Mouse (Mus musculus) kidney, embryonic 16.5 days (tissue): ENCODE measurements around the gene Pkmyt1. TPM values are rescaled to one million over a fixed set of nuclear protein-coding genes. Genes with fewer than 3 reads are reported as not detected.

ENCODE experiments used
- ATAC-seq: fragments of 200-750 bp; cut with Nextera tagmentation; 2 replicates; pipeline ENCODE4 v1.8.0; 2017; ENCODE audit warnings: moderate TSS enrichment; ENCODE audit not compliant: low FRiP score, low TSS enrichment
- H3K27ac ChIP-seq: fragments of 300-500 bp; sonication (generic); 2 replicates; pipeline ENCODE4 v1.5.1; 2014; ENCODE audit warnings: low read length
- H3K27me3 ChIP-seq: fragments of 300-500 bp; sonication (generic); 2 replicates; pipeline ENCODE4 v1.6.1; 2014; ENCODE audit warnings: low read length, control low read depth, mixed read lengths; ENCODE audit not compliant: insufficient read depth
- H3K36me3 ChIP-seq: fragments of 300-500 bp; sonication (generic); 2 replicates; pipeline ENCODE4 v1.6.1; 2014; ENCODE audit warnings: low read length, control low read depth, mixed read lengths; ENCODE audit not compliant: insufficient read depth
- H3K4me1 ChIP-seq: fragments of 300-500 bp; sonication (generic); 2 replicates; pipeline ENCODE4 v1.6.1; 2014; ENCODE audit warnings: low read length, control low read depth, mixed read lengths; ENCODE audit not compliant: insufficient read depth
- H3K4me2 ChIP-seq: fragments of 300-500 bp; sonication (generic); replicated peaks from 2 replicates; pipeline ENCODE4 v1.6.1; 2014; ENCODE audit warnings: low read depth, low read length
- H3K4me3 ChIP-seq: fragments of 300-500 bp; sonication (generic); 2 replicates; pipeline ENCODE4 v1.5.1; 2014; ENCODE audit warnings: mild to moderate bottlenecking, low read length
- H3K9ac ChIP-seq: fragments of 300-500 bp; sonication (generic); replicated peaks from 2 replicates; pipeline ENCODE4 v1.6.1; 2014; ENCODE audit warnings: low read length
- H3K9me3 ChIP-seq: fragments of 300-500 bp; sonication (generic); 2 replicates; pipeline ENCODE4 v1.6.1; 2016; ENCODE audit warnings: low read length, control low read depth
- WGBS: fragments of 180-500 bp; shearing (Covaris S2); extraction: QIAGEN DNeasy Blood & Tissue Kit; methylation state at CpG from one replicate; pipeline ENCODE4 v1.1.7; 2014; 5-methylcytosine and 5-hydroxymethylcytosine counted together
- polyA plus RNA-seq: library from polyadenylated mRNA; unstranded; fragments of >200 nt; fragmentation: Nextera tagmentation; extraction: Ambion mirVana; gene quantifications from 2 replicates; pipeline ENCODE4 v1.2.1, GENCODE M21; 2015

Pkmyt1 gene
- polyA plus RNA-seq, 1 experiment from 2014 or later = 53.0 TPM

DNA sequence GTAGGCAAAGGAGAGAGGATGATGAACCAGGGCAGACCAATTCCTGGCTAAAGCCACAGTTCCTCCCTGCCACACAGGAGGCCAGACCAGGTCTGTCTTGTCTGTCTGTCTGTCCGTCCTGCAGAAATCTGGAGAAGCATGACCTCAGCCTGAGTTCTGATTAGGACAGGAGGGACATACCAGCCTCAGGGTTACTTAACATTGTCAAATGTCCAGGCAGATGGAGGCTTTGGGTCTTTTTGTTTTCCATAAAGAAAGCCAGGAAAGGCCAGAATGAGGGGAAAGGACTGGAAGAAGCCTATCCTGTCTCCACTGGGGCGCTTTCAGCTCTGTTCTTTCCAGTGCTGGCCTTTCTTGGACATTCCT is 12.7 kb downstream of the Pkmyt1 start:
- Histone ChIP-seq H3K9me3 (no peaks in the 10 kb centered on the region), H3K36me3 (peaks cover 20% of the 10 kb centered on the region), H3K4me2 (peak overlapping the region; percentile 99), H3K9ac (peak overlapping the region; percentile 74; the same call in 1 of the 2 replicates), H3K27ac (no peak overlapping the region), H3K4me1 (peaks cover 29% of the 10 kb centered on the region), H3K27me3 (peaks cover 33% of the 10 kb centered on the region), H3K4me3 (peak overlapping the region; percentile 67)
- WGBS = 53% methylated on average over 2 of the region's 2 CpGs
- no peak for ATAC-seq

GRCm38 (mm10) chr17:23739202-23740135 is 13.3 kb downstream of the Pkmyt1 start:
- H3K4me2 ChIP-seq = peak overlapping the region; percentile 99
- peaks cover 14% of the 10 kb centered on the region; the same call in 1 of the 2 replicates for H3K36me3 ChIP-seq
- H3K27me3 ChIP-seq = peaks cover 39% of the 10 kb centered on the region
- WGBS = 1% methylated on average over 48 of the region's 48 CpGs
- H3K9me3 ChIP-seq = no peaks in the 10 kb centered on the region
- peak overlapping the region; percentile 57; the same call in 1 of the 2 replicates for H3K27ac ChIP-seq
- ATAC-seq = peak; percentile 20
- peak overlapping the region; percentile 74 for H3K9ac ChIP-seq
- peak overlapping the region; percentile 67 for H3K4me3 ChIP-seq
- H3K4me1 ChIP-seq = peaks cover 34% of the 10 kb centered on the region

GRCm38 (mm10) chr17:23740136-23740584 is 14.0 kb downstream of the Pkmyt1 start:
- 0% methylated on average over 46 of the region's 46 CpGs for WGBS
- H3K4me2 ChIP-seq = peak overlapping the region; percentile 99
- peaks cover 41% of the 10 kb centered on the region for H3K4me1 ChIP-seq
- peak overlapping the region; percentile 67 for H3K4me3 ChIP-seq
- peaks cover 46% of the 10 kb centered on the region for H3K27me3 ChIP-seq
- peaks cover 12% of the 10 kb centered on the region; the same call in 1 of the 2 replicates for H3K36me3 ChIP-seq
- H3K27ac ChIP-seq = peak overlapping the region; percentile 57; the same call in 1 of the 2 replicates
- ATAC-seq = peak; percentile 80
- no peaks in the 10 kb centered on the region for H3K9me3 ChIP-seq
- H3K9ac ChIP-seq = peak overlapping the region; percentile 74

GRCm38 (mm10) chr17:23740598-23741021 is 14.5 kb downstream of the Pkmyt1 start, which contains the start of gene Paqr4:
Paqr4 (minus strand) TSS chr17:23740867.
- peak; percentile 16; the same call in 1 of the 2 replicates for ATAC-seq

GRCm38 (mm10) chr17:23741359-23742209 is 15.4 kb downstream of the Pkmyt1 start:
- H3K9ac ChIP-seq = no peak overlapping the region
- no peak overlapping the region for H3K27ac ChIP-seq
- no peak for ATAC-seq
- peak overlapping the region; percentile 20 for H3K4me3 ChIP-seq
- WGBS = 41% methylated on average over 38 of the region's 38 CpGs
- H3K36me3 ChIP-seq = peaks cover under 1% of the 10 kb centered on the region; the same call in 1 of the 2 replicates
- H3K4me1 ChIP-seq = peaks cover 53% of the 10 kb centered on the region
- H3K27me3 ChIP-seq = peaks cover 58% of the 10 kb centered on the region
- H3K9me3 ChIP-seq = no peaks in the 10 kb centered on the region
- no peak overlapping the region for H3K4me2 ChIP-seq

More at GRCm38 (mm10) chr17:23740598-23741021, 14.5 kb downstream of the Pkmyt1 start, which contains the start of gene Paqr4:
- peak within 1 kb of the TSS; percentile 74 for H3K9ac ChIP-seq
- H3K36me3 ChIP-seq = peaks cover 9% of the 10 kb centered on the region; the same call in 1 of the 2 replicates
- H3K27me3 ChIP-seq = peaks cover 50% of the 10 kb centered on the region
- peak within 1 kb of the TSS; percentile 67 for H3K4me3 ChIP-seq
- 6% methylated on average over 13 of the region's 13 CpGs for WGBS
- H3K4me1 ChIP-seq = peaks cover 46% of the 10 kb centered on the region
- H3K27ac ChIP-seq = peak within 1 kb of the TSS; percentile 57; the same call in 1 of the 2 replicates
- peak within 1 kb of the TSS; percentile 99 for H3K4me2 ChIP-seq
- H3K9me3 ChIP-seq = no peaks in the 10 kb centered on the region

DNA sequence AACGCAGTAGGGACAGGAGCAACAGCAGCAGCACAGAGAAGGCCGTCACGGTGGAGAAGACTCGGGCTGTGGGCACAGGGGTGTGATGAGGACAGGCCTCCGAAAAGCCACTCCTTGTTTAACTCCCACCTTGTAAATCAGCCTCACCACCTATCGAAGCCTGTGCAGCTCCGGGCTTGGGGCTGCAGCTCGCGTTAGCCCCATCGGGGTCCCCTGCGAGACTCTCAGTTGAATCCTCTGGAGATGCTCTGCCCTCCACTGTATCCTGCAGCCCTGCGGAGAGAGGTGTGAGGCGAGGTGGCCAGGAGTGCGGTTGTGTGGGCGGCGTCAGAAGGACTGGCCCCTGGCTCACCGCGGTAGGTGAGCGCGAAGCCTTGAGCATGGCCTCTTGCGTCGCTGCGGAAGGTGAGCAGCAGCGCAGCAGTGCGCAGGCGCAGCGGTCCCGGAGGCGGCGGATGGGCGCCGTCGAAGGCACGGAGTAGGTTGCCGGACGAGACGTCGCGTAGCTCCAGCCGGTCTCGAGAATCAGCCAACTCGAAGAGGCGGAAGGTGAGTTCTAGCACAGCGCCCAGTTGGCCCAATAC is 16.2 kb downstream of the Pkmyt1 start:
- no peak overlapping the region for H3K27ac ChIP-seq
- H3K27me3 ChIP-seq = peaks cover 64% of the 10 kb centered on the region
- 4% methylated on average over 44 of the region's 44 CpGs for WGBS
- peak overlapping the region; percentile 20 for H3K4me3 ChIP-seq
- H3K9ac ChIP-seq = no peak overlapping the region; the same call in 1 of the 2 replicates
- ATAC-seq = no peak
- H3K36me3 ChIP-seq = no peaks in the 10 kb centered on the region
- H3K4me1 ChIP-seq = peaks cover 53% of the 10 kb centered on the region
- H3K9me3 ChIP-seq = no peaks in the 10 kb centered on the region
- peak overlapping the region; percentile 41 for H3K4me2 ChIP-seq

- Histone ChIP-seq H3K4me1 (peaks cover 52% of the 10 kb centered on the region), H3K9ac (no peak overlapping the region), H3K27me3 (peaks cover 64% of the 10 kb centered on the region), H3K9me3 (no peaks in the 10 kb centered on the region), H3K27ac (no peak overlapping the region), H3K4me3 (no peak overlapping the region), H3K36me3 (no peaks in the 10 kb centered on the region), H3K4me2 (no peak overlapping the region)
- 66% methylated on average over 12 of the region's 12 CpGs for WGBS
- ATAC-seq = no peak
These were observed 16.8 kb downstream of the Pkmyt1 start for GRCm38 (mm10) chr17:23742941-23743340.

GRCm38 (mm10) chr17:23744076-23744475 is 17.9 kb downstream of the Pkmyt1 start:
- 20% methylated on average over 8 of the region's 8 CpGs for WGBS
- Histone ChIP-seq H3K27me3 (peaks cover 64% of the 10 kb centered on the region), H3K36me3 (no peaks in the 10 kb centered on the region), H3K4me2 (no peak overlapping the region), H3K27ac (no peak overlapping the region), H3K4me1 (peaks cover 43% of the 10 kb centered on the region), H3K9me3 (no peaks in the 10 kb centered on the region), H3K4me3 (no peak overlapping the region), H3K9ac (no peak overlapping the region)
- ATAC-seq = no peak

GRCm38 (mm10) chr17:23744651-23745050 is 18.5 kb downstream of the Pkmyt1 start:
- H3K4me1 ChIP-seq = peaks cover 37% of the 10 kb centered on the region
- peak overlapping the region; percentile 78; the same call in 1 of the 2 replicates for H3K4me2 ChIP-seq
- H3K27ac ChIP-seq = no peak overlapping the region
- peaks cover 64% of the 10 kb centered on the region for H3K27me3 ChIP-seq
- H3K9me3 ChIP-seq = no peaks in the 10 kb centered on the region
- 6% methylated on average over 14 of the region's 14 CpGs for WGBS
- peak overlapping the region; percentile 43 for H3K4me3 ChIP-seq
- H3K9ac ChIP-seq = peak overlapping the region; percentile 54; the same call in 1 of the 2 replicates
- H3K36me3 ChIP-seq = no peaks in the 10 kb centered on the region
- no peak for ATAC-seq
